Mouse (Mus musculus): ENCODE results near the gene Dpp6.

GRCm38 (mm10) chr5:27077821-27078220 is 260.8 kb downstream of the Dpp6 start:
- TF ChIP-seq TAL1 (conservative IDR thresholded peaks at IDR 0.05; ENCODE audit: low read depth, low read length) (no peak), CTCF (IDR thresholded peaks at IDR 0.05; ENCODE audit: low read depth, low read length) (no peak), GATA1 (IDR thresholded peaks at IDR 0.05; ENCODE audit: borderline replicate concordance, low read length) (no peak), POLR2AphosphoS5 (IDR thresholded peaks at IDR 0.05; ENCODE audit: insufficient replicate concordance, low read depth, low read length) (no peak), GATA2 (IDR thresholded peaks at IDR 0.05; ENCODE audit: borderline replicate concordance, low read depth, low read length) (no peak)

All from G1E (cell line).